Mouse (Mus musculus) lung, adult 2 months (tissue): ENCODE results near the gene Isg15. TPM values are rescaled to one million over a fixed set of nuclear protein-coding genes. Genes with fewer than 3 reads are reported as not detected.

Experiments used
- DNase-seq: peaks from one replicate; pipeline ENCODE4 v3.0.0; 2022
- H3K4me1 ChIP-seq: fragments of 200-500 bp; 2 replicates; pipeline ENCODE4 v1.6.1; 2011; ENCODE audit warnings: low read length; ENCODE audit not compliant: control insufficient read depth, insufficient read depth
- H3K4me3 ChIP-seq: fragments of 200-500 bp; replicated peaks from 2 replicates; pipeline ENCODE3; 2011; ENCODE audit warnings: low read depth, mild to moderate bottlenecking, control low read depth, low read length; ENCODE audit errors: extremely low read depth
- CTCF ChIP-seq: fragments of 200-500 bp; IDR thresholded peaks from 2 replicates; pipeline ENCODE4 v1.5.1; 2011; ENCODE audit warnings: mild to moderate bottlenecking, low read length, control low read depth; ENCODE audit not compliant: insufficient read depth
- POLR2A ChIP-seq: fragments of 200-500 bp; IDR thresholded peaks from 2 replicates; pipeline ENCODE4 v1.6.1; 2011; ENCODE audit warnings: low read depth, mild to moderate bottlenecking, control low read depth, low read length, borderline replicate concordance; ENCODE audit errors: extremely low read depth
- WGBS: fragments of 180-500 bp; shearing (Covaris S2); methylation state at CpG from one replicate; pipeline ENCODE4 v1.1.7; 2018; 5-methylcytosine and 5-hydroxymethylcytosine counted together
- polyA plus RNA-seq: library from polyadenylated mRNA; depleted of rRNA; stranded (reverse); fragments of >200 nt; gene quantifications from 2 replicates; pipeline ENCODE4 v1.2.3, GENCODE M21; 2012

Gene Isg15
- polyA plus RNA-seq, 1 experiment: 12.2 TPM

DNA sequence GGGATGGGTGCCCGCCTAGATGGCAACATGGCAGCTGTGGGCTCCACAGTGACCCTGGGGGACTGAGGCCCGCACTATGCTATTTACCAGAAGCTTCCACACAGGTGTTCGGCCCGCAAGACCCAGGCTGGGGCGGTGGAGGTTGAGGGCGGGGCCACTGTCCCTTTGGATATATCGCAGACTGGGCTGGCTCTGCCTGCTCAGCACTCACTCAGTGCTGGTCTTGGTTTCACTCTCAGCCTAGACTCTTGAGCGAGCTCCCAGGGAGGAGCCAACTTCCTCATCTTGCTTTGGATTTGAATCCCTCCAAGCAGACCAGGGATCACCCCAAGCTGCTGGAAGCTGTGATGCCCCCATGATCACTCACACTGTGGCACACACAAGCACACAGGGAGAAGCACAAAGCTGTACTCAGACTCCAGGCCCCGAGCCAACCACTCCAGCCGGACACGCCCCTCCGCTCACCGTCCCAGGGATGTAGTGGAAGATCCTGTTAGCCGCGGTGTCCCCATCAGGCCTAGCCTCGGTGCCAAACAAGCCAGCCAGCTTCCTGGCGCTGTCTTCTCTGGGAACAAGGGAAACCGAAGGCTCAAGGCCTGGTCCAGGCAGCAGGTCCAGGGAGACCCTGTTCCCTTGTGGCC lies 27.3 kb upstream of the Isg15 start:
- no peak for TF ChIP-seq CTCF
- TF ChIP-seq POLR2A: no peak
- H3K4me1 ChIP-seq: no peaks in the 10 kb centered on the region; the same call in 1 of the 2 replicates
- H3K4me3 ChIP-seq: peak overlapping the region; percentile 39
- WGBS: 36% methylated on average over 18 of the region's 18 CpGs
- peak; percentile 59 for DNase-seq

DNA sequence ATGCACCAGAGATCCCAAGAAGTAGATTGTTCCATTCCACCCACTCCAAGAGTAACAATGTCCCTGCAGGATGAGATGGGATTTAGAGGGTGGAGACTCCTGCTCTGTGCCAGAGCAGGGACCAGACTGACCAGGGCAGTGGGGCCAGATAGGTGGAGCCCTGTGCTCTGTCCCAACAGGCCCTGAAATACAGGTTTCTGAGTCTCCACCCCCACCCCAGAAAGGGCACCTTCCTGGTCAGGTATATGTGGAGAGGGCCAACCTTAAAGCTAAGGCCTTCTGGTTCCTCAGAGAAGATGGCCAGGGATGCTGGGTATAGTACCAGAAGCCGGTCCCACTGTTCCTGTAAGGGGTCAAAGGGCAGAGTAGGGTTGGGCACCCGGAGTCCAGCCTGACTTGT lies 23.7 kb upstream of the Isg15 start:
- Histone ChIP-seq H3K4me1 (no peaks in the 10 kb centered on the region; the same call in 1 of the 2 replicates), H3K4me3 (no peak overlapping the region)
- TF ChIP-seq POLR2A: no peak
- no peak for TF ChIP-seq CTCF
- DNase-seq: no peak
- WGBS: 84% methylated on average over 2 of the region's 2 CpGs

DNA sequence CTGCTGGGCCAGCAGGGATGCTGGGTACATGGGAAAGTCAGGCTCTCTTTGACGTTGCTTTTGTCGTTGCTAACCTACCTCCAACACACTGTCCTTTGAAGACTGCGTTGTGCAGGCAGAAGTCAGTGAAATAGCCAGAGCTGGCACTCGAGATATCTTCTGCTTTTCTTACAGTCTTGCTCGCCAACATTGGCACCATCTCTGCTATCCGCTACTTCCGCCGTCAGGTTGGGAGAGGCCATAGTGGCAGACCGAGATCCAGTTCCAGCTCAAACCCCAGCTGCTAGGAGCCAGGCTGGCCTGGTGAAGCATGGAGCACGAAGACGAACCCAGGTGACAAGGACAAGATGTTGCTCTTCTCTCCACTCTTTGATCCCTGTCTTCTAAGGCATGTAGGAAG lies 19.3 kb upstream of the Isg15 start:
- no peaks in the 10 kb centered on the region for H3K4me1 ChIP-seq
- no peak for DNase-seq
- H3K4me3 ChIP-seq: no peak overlapping the region
- WGBS: 85% methylated on average over 11 of the region's 11 CpGs
- no peak for TF ChIP-seq POLR2A
- TF ChIP-seq CTCF: no peak

DNA sequence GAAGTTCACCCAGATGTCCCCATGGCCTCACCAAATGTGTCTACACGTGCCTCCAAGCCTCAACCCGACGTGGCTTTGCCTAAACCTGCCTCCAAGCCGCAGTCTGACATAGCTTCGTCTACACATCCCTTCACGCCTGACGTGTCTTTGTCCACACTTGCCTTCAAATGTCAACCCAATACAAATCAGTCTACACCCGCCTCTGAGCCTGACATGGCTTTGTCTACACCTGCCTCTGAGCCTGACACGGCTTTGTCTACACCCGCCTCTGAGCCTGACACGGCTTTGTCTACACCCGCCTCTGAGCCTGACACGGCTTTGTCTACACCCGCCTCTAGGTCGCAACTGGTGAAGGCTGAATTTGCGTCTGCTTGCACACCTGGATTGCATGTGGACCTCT lies 17.2 kb upstream of the Isg15 start:
- DNase-seq: no peak

DNA sequence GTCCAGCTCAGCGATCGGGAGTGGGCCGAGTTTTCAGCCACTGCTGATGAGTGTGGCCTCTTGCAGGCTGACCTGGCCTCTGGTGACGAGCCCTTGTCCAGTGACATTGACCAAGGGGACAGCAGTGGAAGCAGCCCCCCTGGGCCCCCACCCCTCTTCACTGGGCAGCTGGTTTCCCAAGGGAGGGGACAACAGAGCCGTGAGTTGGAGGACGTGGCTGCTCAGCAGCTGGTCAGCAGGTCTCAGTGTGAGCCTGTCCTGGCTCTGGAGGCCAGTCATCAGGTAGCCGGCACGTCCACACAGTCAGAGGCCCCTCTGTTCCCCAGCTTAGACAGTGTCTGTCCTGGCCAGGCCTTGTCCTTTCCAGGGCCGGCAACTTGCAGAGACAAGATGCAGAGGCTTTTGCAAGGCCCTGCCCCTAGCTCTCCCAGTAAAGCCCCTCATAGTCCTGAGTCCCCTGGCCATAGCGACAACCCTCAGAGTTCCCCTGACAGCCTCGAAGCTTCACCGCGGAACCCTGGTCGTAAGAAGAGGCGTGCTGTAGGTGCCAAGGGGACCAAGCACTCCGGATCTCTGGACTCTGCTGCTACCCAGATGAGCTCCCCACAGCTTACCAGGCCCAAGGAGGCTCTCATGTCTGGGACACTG lies 16.5 kb upstream of the Isg15 start:
- TF ChIP-seq CTCF (no peak), POLR2A (no peak)
- DNase-seq: no peak
- no peaks in the 10 kb centered on the region for H3K4me1 ChIP-seq
- no peak overlapping the region for H3K4me3 ChIP-seq
- WGBS: 81% methylated on average over 16 of the region's 16 CpGs

More for the DNA sequence above, 17.2 kb upstream of the Isg15 start:
- Histone ChIP-seq H3K4me1 (no peaks in the 10 kb centered on the region), H3K4me3 (no peak overlapping the region)
- TF ChIP-seq CTCF (no peak), POLR2A (no peak)
- 78% methylated on average over 16 of the region's 16 CpGs for WGBS

DNA sequence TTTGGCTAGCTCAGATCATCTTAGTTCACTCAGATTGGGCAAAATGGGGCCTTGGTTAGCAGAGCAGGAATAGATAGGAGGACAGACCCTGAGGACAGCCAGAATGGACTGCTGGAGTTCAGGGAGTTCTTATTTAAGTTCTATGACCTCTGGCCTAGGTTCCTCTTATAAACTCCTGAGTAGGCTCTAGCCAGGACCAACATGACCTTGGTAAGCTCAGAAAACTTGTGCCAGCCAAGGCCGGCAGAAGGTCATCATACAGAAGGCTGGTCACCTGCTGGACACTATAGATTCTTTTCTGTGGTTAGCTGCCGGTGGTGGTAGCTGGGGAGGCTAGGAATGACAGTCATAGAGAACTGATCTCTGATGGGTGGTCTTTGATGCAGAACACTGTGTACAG lies 15.6 kb upstream of the Isg15 start:
- TF ChIP-seq CTCF: no peak
- no peak for TF ChIP-seq POLR2A
- no peak for DNase-seq
- 86% methylated on average over 2 of the region's 2 CpGs for WGBS
- Histone ChIP-seq H3K4me1 (no peaks in the 10 kb centered on the region), H3K4me3 (no peak overlapping the region)

DNA sequence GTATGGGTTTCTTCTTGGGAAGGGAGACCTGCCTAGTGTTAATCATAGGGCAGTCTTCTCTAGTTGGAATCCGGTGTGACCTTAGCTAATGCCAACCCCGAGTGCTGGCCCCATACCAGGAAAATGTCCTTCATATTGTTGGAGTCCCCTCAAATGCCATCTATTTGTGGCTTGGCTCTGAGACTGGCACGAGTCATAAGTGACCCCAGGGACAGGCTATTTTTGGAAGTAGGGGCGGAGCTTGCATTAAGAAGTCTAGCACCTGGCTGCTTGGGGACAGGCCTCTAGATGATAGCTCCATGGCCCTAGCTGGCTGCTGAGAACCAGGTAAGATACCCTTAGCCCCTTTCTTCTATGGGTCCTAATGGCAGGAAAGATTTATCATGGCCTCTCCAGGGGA lies 15.0 kb upstream of the Isg15 start, which contains the start of gene Perm1:
Perm1 (plus strand) TSS at position 220 of the 400 bp plus-strand sequence.
- WGBS: 40% methylated on average over 4 of the region's 4 CpGs
- TF ChIP-seq CTCF (no peak), POLR2A (no peak)
- Histone ChIP-seq H3K4me3 (no peak within 1 kb of the TSS), H3K4me1 (no peaks in the 10 kb centered on the region)
- no peak for DNase-seq

DNA sequence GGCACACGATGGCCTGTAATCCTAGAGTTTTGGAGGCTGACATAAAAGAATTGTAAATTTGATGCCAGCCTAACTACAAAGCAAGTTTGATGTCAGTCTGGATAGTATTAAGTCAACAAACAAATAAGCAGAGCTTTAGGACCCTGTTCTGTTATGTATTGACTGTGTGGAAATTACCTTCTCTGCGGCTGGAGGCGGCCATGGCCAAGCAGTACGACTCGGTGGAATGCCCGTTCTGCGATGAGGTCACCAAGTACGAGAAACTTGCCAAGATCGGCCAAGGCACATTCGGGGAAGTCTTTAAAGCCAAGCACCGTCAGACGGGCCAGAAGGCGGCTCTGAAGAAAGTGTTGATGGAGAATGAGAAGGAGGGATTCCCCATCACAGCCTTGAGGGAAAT lies 12.5 kb upstream of the Isg15 start:
- TF ChIP-seq CTCF: no peak
- TF ChIP-seq POLR2A: no peak
- DNase-seq: no peak
- no peak overlapping the region for H3K4me3 ChIP-seq
- WGBS: 86% methylated on average over 13 of the region's 13 CpGs
- H3K4me1 ChIP-seq: no peaks in the 10 kb centered on the region

DNA sequence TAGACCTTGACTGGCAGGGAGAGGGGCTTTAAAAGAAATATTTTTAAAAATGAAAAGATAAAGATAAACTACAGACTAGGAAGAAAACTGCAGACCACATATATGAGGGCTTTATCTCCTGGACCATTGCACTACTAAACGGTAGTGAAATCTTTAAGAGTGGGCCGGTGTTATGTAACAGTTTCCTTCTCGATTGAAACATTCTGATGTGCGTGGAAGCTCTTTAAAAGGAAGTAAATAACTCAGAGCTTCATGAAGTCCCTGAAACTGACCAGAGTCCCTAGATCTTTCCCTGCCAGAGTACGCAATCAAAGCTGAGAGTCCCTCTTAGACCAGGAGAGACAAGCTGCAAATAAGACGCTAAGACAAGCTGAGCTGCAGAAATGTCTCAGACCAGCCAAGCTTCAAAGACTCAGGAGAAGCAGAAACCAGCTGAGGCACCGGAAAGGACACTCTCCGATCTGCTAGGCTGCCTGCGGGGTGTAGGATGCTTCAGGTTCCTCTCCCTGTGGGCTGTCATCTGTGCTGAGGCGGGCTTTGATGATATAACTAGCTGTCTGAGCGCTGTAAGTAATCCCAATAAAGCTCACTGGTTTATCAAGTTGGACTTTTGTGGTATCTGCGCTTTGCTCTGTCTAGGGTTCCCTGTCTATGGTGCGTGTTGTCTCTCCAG lies 9.5 kb upstream of the Isg15 start:
- Histone ChIP-seq H3K4me1 (peaks cover 2% of the 10 kb centered on the region; the same call in 1 of the 2 replicates), H3K4me3 (no peak overlapping the region)
- WGBS: 60% methylated on average over 13 of the region's 13 CpGs
- no peak for TF ChIP-seq POLR2A
- DNase-seq: no peak
